Mouse (Mus musculus) limb, embryonic 12.5 days (tissue): ENCODE measurements around the gene Gm30083. TPM values are rescaled to one million over a fixed set of nuclear protein-coding genes. Genes with fewer than 3 reads are reported as not detected.

Experiments used
- ATAC-seq: fragments of 200-750 bp; cut with Nextera tagmentation; 2 replicates; pipeline ENCODE4 v1.8.0; 2017; ENCODE audit warnings: low read depth, moderate TSS enrichment; ENCODE audit not compliant: insufficient number of reproducible peaks, insufficient read depth, low FRiP score, low TSS enrichment
- H3K27ac ChIP-seq: fragments of 300-500 bp; sonication (generic); 2 replicates; pipeline ENCODE4 v1.5.1; 2016; ENCODE audit warnings: mild to moderate bottlenecking, moderate library complexity
- H3K27me3 ChIP-seq: fragments of 300-500 bp; sonication (generic); 2 replicates; pipeline ENCODE4 v1.6.1; 2016; ENCODE audit warnings: mild to moderate bottlenecking, moderate library complexity
- H3K36me3 ChIP-seq: fragments of 300-500 bp; sonication (generic); 2 replicates; pipeline ENCODE4 v1.6.1; 2016; ENCODE audit warnings: mild to moderate bottlenecking, moderate library complexity
- H3K4me1 ChIP-seq: fragments of 300-500 bp; sonication (generic); replicated peaks from 2 replicates; pipeline ENCODE4 v1.6.1; 2016
- H3K4me2 ChIP-seq: fragments of 300-500 bp; sonication (generic); 2 replicates; pipeline ENCODE4 v1.6.1; 2016; ENCODE audit warnings: mild to moderate bottlenecking, moderate library complexity
- H3K4me3 ChIP-seq: fragments of 300-500 bp; sonication (generic); replicated peaks from 2 replicates; pipeline ENCODE4 v1.5.1; 2016; ENCODE audit warnings: mild to moderate bottlenecking
- H3K9ac ChIP-seq: fragments of 300-500 bp; sonication (generic); replicated peaks from 2 replicates; pipeline ENCODE4 v1.6.1; 2016; ENCODE audit warnings: mild to moderate bottlenecking, moderate library complexity
- H3K9me3 ChIP-seq: fragments of 300-500 bp; sonication (generic); 2 replicates; pipeline ENCODE4 v1.6.1; 2016; ENCODE audit warnings: mild to moderate bottlenecking, moderate library complexity
- WGBS: fragments of 180-500 bp; shearing (Covaris S2); methylation state at CpG from one replicate; pipeline ENCODE4 v1.1.7; 2016; 5-methylcytosine and 5-hydroxymethylcytosine counted together
- polyA plus RNA-seq: library from polyadenylated mRNA; unstranded; fragments of >200 nt; fragmentation: Nextera tagmentation; extraction: Ambion mirVana; gene quantifications from 2 replicates; pipeline ENCODE4 v1.2.1, GENCODE M21; 2016

The Gm30083 gene
- polyA plus RNA-seq, 1 experiment from 2014 or later: not detected

- Histone ChIP-seq H3K36me3 (no peaks in the 10 kb centered on the region), H3K4me3 (no peak overlapping the region), H3K27ac (no peak overlapping the region), H3K9ac (no peak overlapping the region), H3K4me2 (no peak overlapping the region), H3K4me1 (no peaks in the 10 kb centered on the region), H3K27me3 (peaks cover 6% of the 10 kb centered on the region; the same call in 1 of the 2 replicates), H3K9me3 (no peaks in the 10 kb centered on the region)
- ATAC-seq: no peak
- 12% methylated on average over 9 of the region's 9 CpGs for WGBS
Observed at GRCm38 (mm10) chr14:33959341-33959740, 55.6 kb downstream of the Gm30083 start.

GRCm38 (mm10) chr14:33958841-33959240 is 56.1 kb downstream of the Gm30083 start:
- Histone ChIP-seq H3K4me1 (no peaks in the 10 kb centered on the region), H3K4me2 (no peak overlapping the region), H3K27ac (no peak overlapping the region), H3K36me3 (no peaks in the 10 kb centered on the region), H3K27me3 (peaks cover 6% of the 10 kb centered on the region; the same call in 1 of the 2 replicates), H3K4me3 (no peak overlapping the region), H3K9me3 (no peaks in the 10 kb centered on the region), H3K9ac (no peak overlapping the region)
- ATAC-seq: no peak
- 79% methylated on average over 3 of the region's 3 CpGs for WGBS

DNA sequence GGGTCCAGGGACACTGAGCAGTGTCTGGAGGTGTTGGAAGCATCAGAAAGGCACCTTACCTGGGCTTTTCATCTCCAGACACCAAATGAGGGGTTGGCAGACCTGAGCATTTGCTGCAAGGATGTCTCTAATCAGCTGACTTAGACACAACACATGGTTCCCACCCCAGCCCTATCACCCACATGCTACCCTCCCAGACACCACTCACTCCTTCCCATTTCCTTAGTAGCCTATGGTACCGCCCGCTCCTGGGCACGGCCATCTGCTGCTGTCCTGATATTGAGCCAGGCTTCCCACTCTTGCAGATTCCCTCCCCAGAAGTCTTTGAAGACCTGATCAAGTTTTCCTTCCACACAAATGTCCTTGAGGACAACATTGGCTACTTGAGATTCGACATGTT is 56.8 kb downstream of the Gm30083 start:
- Histone ChIP-seq H3K4me1 (no peaks in the 10 kb centered on the region), H3K9me3 (no peaks in the 10 kb centered on the region)
- 86% methylated on average over 4 of the region's 4 CpGs for WGBS

DNA sequence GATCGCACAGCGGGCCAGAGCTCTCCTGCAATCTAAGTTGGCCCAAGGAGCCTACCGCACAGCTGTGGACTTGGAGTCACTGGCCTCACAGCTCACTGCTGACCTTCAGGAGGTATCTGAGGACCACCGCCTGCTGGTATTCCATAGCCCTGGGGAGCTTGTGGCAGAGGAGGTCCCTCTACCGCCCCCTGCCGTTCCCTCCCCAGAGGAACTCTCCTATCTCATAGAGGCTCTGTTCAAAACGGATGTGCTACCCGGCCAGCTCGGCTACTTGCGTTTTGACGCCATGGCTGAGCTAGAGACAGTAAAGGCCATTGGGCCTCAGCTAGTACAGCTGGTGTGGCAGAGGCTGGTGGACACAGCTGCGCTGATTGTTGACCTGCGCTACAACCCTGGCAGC is 58.9 kb downstream of the Gm30083 start:
- no peak overlapping the region for H3K4me2 ChIP-seq
- H3K9me3 ChIP-seq: no peaks in the 10 kb centered on the region
- H3K4me1 ChIP-seq: no peaks in the 10 kb centered on the region
- WGBS: 74% methylated on average over 13 of the region's 13 CpGs
- ATAC-seq: no peak
- no peaks in the 10 kb centered on the region for H3K36me3 ChIP-seq
- 0 out of 2 replicates have a peak, but pooled peaks cover 6% of the 10 kb centered on the region for H3K27me3 ChIP-seq
- no peak overlapping the region for H3K27ac ChIP-seq
- no peak overlapping the region for H3K4me3 ChIP-seq
- H3K9ac ChIP-seq: no peak overlapping the region

More for the DNA sequence above, 56.8 kb downstream of the Gm30083 start:
- Histone ChIP-seq H3K4me2 (no peak overlapping the region), H3K4me3 (no peak overlapping the region), H3K36me3 (no peaks in the 10 kb centered on the region), H3K27me3 (peaks cover 6% of the 10 kb centered on the region; the same call in 1 of the 2 replicates), H3K27ac (no peak overlapping the region), H3K9ac (no peak overlapping the region)
- no peak for ATAC-seq

GRCm38 (mm10) chr14:33953761-33954160 is 61.2 kb downstream of the Gm30083 start, which contains the start of gene Rbp3:
Gene Rbp3 (plus strand): TSS chr14:33954003.
- H3K9ac ChIP-seq: no peak within 1 kb of the TSS
- ATAC-seq: no peak
- no peak within 1 kb of the TSS for H3K4me2 ChIP-seq
- H3K4me3 ChIP-seq: no peak within 1 kb of the TSS
- H3K9me3 ChIP-seq: no peaks in the 10 kb centered on the region
- no peaks in the 10 kb centered on the region for H3K4me1 ChIP-seq
- 0 out of 2 replicates have a peak, but pooled peaks cover 4% of the 10 kb centered on the region for H3K27me3 ChIP-seq
- no peak within 1 kb of the TSS for H3K27ac ChIP-seq
- WGBS: 85% methylated on average over 5 of the region's 5 CpGs
- H3K36me3 ChIP-seq: no peaks in the 10 kb centered on the region

- H3K4me1 ChIP-seq: no peaks in the 10 kb centered on the region
- H3K36me3 ChIP-seq: no peaks in the 10 kb centered on the region
- H3K27me3 ChIP-seq: no peaks in the 10 kb centered on the region
- no peak overlapping the region for H3K27ac ChIP-seq
- no peak for ATAC-seq
- H3K9ac ChIP-seq: no peak overlapping the region
- no peaks in the 10 kb centered on the region for H3K9me3 ChIP-seq
- WGBS: 49% methylated on average over 6 of the region's 6 CpGs
- H3K4me3 ChIP-seq: no peak overlapping the region
- H3K4me2 ChIP-seq: no peak overlapping the region
Observed at GRCm38 (mm10) chr14:33952233-33952981, 62.6 kb downstream of the Gm30083 start.

GRCm38 (mm10) chr14:33946125-33946524 is 68.9 kb downstream of the Gm30083 start:
- WGBS: 82% methylated on average over 6 of the region's 6 CpGs
- no peak overlapping the region for H3K4me2 ChIP-seq
- H3K27ac ChIP-seq: no peak overlapping the region
- H3K27me3 ChIP-seq: peaks cover 6% of the 10 kb centered on the region; the same call in 1 of the 2 replicates
- H3K9ac ChIP-seq: no peak overlapping the region
- no peaks in the 10 kb centered on the region for H3K9me3 ChIP-seq
- H3K36me3 ChIP-seq: no peaks in the 10 kb centered on the region
- no peaks in the 10 kb centered on the region for H3K4me1 ChIP-seq
- H3K4me3 ChIP-seq: no peak overlapping the region
- no peak for ATAC-seq

- no peak for ATAC-seq
- Histone ChIP-seq H3K4me1 (no peaks in the 10 kb centered on the region), H3K27me3 (peaks cover 13% of the 10 kb centered on the region; the same call in 1 of the 2 replicates), H3K4me3 (no peak overlapping the region), H3K27ac (no peak overlapping the region), H3K36me3 (no peaks in the 10 kb centered on the region), H3K9me3 (no peaks in the 10 kb centered on the region), H3K9ac (no peak overlapping the region), H3K4me2 (no peak overlapping the region)
- 79% methylated on average over 5 of the region's 5 CpGs for WGBS
Observed at GRCm38 (mm10) chr14:33942222-33942621, 72.8 kb downstream of the Gm30083 start.

DNA sequence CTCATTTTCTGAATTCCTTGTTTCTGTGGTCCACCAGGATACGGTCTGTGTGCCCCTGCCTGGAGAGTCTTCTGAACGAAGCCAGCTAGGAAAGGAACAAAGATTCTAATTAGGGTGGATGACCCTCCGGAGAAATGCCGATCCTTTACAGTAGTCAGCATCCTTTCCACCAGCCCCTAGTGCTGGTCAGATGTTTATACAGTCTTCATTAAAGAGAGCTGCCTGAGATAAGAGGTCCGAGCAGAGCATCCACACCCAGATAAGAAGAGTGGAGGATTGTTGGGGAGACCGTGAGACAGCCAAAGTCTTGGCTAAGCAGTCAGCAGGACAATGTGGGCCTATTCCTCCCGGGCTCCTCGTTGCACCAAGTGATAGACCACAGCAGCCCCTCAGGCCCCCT is 74.2 kb downstream of the Gm30083 start, which contains the start of gene Gdf2:
Gdf2 (plus strand) TSS at position 301 of the 400 bp plus-strand sequence.
- no peak within 1 kb of the TSS for H3K9ac ChIP-seq
- no peak within 1 kb of the TSS for H3K4me3 ChIP-seq
- no peak within 1 kb of the TSS for H3K27ac ChIP-seq
- H3K4me2 ChIP-seq: no peak within 1 kb of the TSS
- H3K36me3 ChIP-seq: no peaks in the 10 kb centered on the region
- H3K27me3 ChIP-seq: peaks cover 13% of the 10 kb centered on the region; the same call in 1 of the 2 replicates
- no peaks in the 10 kb centered on the region for H3K9me3 ChIP-seq
- no peaks in the 10 kb centered on the region for H3K4me1 ChIP-seq
- WGBS: 68% methylated on average over 8 of the region's 8 CpGs
- ATAC-seq: no peak

GRCm38 (mm10) chr14:33939117-33939516 is 75.9 kb downstream of the Gm30083 start:
- no peak overlapping the region for H3K9ac ChIP-seq
- peaks cover 5% of the 10 kb centered on the region; the same call in 1 of the 2 replicates for H3K36me3 ChIP-seq
- peak; percentile 61; the same call in 1 of the 2 replicates for ATAC-seq
- H3K4me1 ChIP-seq: no peaks in the 10 kb centered on the region
- 22% methylated on average over 9 of the region's 9 CpGs for WGBS
- H3K9me3 ChIP-seq: no peaks in the 10 kb centered on the region
- H3K4me3 ChIP-seq: no peak overlapping the region
- H3K27ac ChIP-seq: no peak overlapping the region
- H3K27me3 ChIP-seq: peaks cover 13% of the 10 kb centered on the region
- peak overlapping the region; percentile 37 for H3K4me2 ChIP-seq
